Mouse (Mus musculus): ENCODE results near the gene Pdxp. TPM values are rescaled to one million over a fixed set of nuclear protein-coding genes. Genes with fewer than 3 reads are reported as not detected.
A peak's percentile ranks its signal among the peaks of the same experiment; 100 is the strongest.

Gene Pdxp
- polyA plus RNA-seq, 1 experiment, result 124 TPM

DNA sequence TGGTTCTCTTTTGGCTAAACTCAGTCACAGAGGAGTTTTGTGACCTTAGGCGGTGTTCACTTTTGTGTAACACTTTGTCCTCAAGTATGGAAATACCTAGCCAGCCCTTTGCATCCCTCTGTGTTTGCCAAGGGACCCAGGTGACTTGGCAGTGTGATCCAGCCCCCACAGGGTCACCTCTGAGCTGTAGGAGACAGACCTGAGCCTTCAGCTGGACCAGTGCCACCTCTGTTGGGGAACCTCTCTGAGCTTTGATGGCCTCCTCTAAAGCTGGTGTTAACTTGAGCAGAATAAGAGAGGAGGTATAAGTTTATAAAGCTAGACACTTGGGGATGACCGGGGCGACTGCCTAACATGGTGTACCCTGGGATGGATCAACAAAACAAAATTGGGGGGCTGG, 35.2 kb downstream of the Pdxp start:
- no peak for TF ChIP-seq POLR2A (IDR thresholded peaks at IDR 0.05; ENCODE audit: borderline replicate concordance, extremely low read depth, insufficient read depth, insufficient read length, poor library complexity, severe bottlenecking)
- DNase-seq (ENCODE audit: low read depth), result no peak

DNA sequence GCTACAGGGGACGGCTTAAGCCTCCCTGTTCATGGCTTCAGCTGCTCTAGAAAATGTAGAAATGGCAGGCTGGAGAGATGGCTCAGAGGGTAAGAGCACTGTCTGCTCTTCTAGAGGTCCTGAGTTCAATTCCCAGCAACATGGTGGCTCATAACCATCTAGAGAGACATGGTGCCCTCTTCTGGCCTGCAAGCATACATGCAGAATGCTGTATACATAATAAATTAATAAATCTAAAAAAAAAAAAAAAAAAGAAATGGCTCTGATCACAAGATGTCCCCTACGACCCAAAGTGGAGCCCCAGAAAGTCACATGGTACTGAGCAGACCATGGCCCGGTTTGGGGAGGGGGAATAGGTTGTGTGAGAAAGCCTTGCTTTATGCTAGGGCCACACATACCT, 41.9 kb downstream of the Pdxp start:
- TF ChIP-seq CTCF (IDR thresholded peaks at IDR 0.05; ENCODE audit: borderline replicate concordance, extremely low read depth, insufficient read depth, insufficient read length) (no peak), POLR2A (IDR thresholded peaks at IDR 0.05; ENCODE audit: borderline replicate concordance, extremely low read depth, insufficient read depth, insufficient read length, poor library complexity, severe bottlenecking) (no peak)
- DNase-seq (ENCODE audit: low read depth), result no peak

DNA sequence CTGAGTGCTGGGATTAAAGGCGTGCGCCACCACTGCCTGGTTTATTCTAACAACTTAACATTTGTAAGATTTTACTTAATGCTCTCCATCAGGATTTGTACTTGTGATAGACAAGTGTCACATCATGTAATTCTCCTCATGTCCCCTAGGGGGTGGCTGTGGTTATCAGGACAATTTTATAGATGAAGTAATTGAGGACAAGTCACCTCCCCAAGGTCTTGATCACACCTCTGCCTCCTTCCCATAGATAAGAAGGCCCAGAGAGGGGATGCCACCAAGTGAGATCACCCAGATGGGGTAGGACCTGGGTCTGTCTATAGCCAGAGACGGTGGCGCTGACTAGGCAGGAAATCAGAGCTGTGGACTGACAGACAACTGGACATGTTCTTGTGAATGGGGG, 42.6 kb downstream of the Pdxp start:
- DNase-seq (ENCODE audit: low read depth), result no peak
- TF ChIP-seq CTCF (IDR thresholded peaks at IDR 0.05; ENCODE audit: borderline replicate concordance, extremely low read depth, insufficient read depth, insufficient read length) (peak; percentile 17; the same call in 1 of the 2 replicates), POLR2A (IDR thresholded peaks at IDR 0.05; ENCODE audit: borderline replicate concordance, extremely low read depth, insufficient read depth, insufficient read length, poor library complexity, severe bottlenecking) (no peak)

DNA sequence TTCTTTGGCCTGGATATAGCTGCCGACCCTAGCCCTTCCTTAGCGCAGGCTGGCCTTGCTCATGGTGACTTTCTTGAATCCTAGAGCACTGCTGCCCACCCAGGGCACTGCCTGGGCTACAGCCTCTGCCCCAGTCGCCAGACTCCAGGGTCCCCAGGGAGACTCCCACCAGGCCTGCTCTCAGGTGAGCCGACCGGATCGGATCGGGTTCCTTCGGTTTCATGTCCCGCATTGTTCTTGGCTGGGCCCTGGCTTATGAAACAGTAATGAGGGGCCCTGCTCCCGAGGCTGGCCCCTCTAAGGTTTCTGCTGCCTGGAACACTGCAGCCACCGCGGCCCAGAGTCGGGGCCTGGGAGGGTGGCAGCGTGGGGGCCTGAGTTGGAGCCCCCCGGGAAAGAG, 43.3 kb downstream of the Pdxp start:
- TF ChIP-seq CTCF (IDR thresholded peaks at IDR 0.05; ENCODE audit: borderline replicate concordance, extremely low read depth, insufficient read depth, insufficient read length) (no peak), POLR2A (IDR thresholded peaks at IDR 0.05; ENCODE audit: borderline replicate concordance, extremely low read depth, insufficient read depth, insufficient read length, poor library complexity, severe bottlenecking) (no peak)
- DNase-seq (ENCODE audit: low read depth), result no peak

DNA sequence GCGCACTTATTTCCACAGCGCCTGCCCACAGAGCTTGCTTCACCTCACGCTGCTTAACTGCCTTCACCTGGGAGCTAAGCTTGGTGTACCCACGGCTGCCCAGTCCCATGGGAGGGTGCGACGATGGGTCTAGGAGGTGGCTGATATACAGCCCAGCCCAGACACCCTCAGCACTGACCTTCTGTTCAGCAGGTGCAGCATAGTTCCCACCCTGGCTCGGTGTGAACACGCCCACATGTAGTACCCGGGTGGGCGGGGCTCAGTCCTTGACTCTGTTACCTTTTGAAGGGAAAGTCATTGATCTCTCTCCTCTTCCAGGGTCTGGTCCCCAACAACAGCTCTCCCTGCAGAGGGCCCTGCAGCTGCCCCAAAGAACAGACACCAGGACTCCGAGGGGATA, 45.8 kb downstream of the Pdxp start:
- TF ChIP-seq POLR2A (IDR thresholded peaks at IDR 0.05; ENCODE audit: borderline replicate concordance, extremely low read depth, insufficient read depth, insufficient read length, poor library complexity, severe bottlenecking) (no peak), CTCF (IDR thresholded peaks at IDR 0.05; ENCODE audit: borderline replicate concordance, extremely low read depth, insufficient read depth, insufficient read length) (no peak)
- no peak for DNase-seq (ENCODE audit: low read depth)

DNA sequence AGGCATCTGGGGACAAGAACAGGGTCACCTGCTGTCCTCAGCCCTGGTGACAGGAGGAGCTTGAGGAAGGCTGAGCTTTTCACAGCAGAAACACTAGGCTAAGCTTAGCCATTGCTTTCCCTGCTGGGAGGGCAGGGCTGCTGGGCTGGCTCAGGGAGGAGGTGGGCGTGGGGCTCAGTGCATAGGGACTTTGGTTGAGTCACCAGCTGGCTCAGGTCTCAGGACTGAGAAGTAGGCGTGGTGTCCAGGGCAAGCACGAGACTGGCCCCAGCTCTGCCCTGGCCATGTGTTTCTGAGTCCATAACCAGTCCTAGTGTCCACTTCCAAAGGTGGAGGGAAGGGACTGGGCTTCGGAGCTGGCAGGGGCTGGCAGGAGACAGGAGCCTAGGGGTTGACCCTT, 46.4 kb downstream of the Pdxp start:
- DNase-seq (ENCODE audit: low read depth), result no peak
- TF ChIP-seq POLR2A (IDR thresholded peaks at IDR 0.05; ENCODE audit: borderline replicate concordance, extremely low read depth, insufficient read depth, insufficient read length, poor library complexity, severe bottlenecking) (no peak), CTCF (IDR thresholded peaks at IDR 0.05; ENCODE audit: borderline replicate concordance, extremely low read depth, insufficient read depth, insufficient read length) (no peak)

DNA sequence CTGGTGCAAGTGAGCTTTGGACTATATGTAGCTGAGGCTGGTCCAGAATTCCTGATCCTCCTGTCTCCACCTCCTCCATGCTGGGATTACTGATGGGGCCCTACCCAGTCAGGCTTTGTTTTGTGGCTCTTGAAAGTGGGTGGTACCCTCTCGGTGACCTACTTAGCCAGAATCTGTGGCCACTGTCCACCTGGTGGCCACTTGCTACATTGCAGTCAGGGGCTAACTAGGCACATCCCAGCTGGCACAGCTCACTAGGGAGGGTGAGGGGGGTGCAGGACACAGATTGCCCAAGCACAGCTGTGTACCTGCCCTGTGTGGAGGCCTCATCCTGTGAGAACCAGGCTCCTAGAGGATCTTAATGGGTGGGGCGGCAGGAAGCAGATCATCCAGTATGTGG, 49.2 kb downstream of the Pdxp start:
- DNase-seq (ENCODE audit: low read depth), result peak; percentile 61
- TF ChIP-seq CTCF (IDR thresholded peaks at IDR 0.05; ENCODE audit: borderline replicate concordance, extremely low read depth, insufficient read depth, insufficient read length) (peak; percentile 68; the same call in 1 of the 2 replicates), POLR2A (IDR thresholded peaks at IDR 0.05; ENCODE audit: borderline replicate concordance, extremely low read depth, insufficient read depth, insufficient read length, poor library complexity, severe bottlenecking) (no peak)

Other genes starting within 250 kb of the Pdxp start
- 13.2 and 22.5 TPM in 2 replicates for gene Elfn2, start 195.1 kb upstream of the Pdxp start, polyA plus RNA-seq (2012; rRNA removed)
- 37.6 and 72.6 TPM in 2 replicates for gene Mfng, start 140.4 kb upstream of the Pdxp start, polyA plus RNA-seq (2012; rRNA removed)
- 5.1 and 5.5 TPM in 2 replicates for gene Card10, start 110.9 kb upstream of the Pdxp start, polyA plus RNA-seq (2012; rRNA removed)
- gene Cdc42ep1, start 71.3 kb upstream of the Pdxp start, polyA plus RNA-seq (2012; rRNA removed), result 9.3 and 13.5 TPM in 2 replicates
- gene Lgals2, start 58.4 kb upstream of the Pdxp start, polyA plus RNA-seq (2012; rRNA removed), result 0.16 and 0.19 TPM in 2 replicates
- gene Gga1, start 36.7 kb upstream of the Pdxp start, polyA plus RNA-seq (2012; rRNA removed), result 76.1 and 79.1 TPM in 2 replicates
- gene Gm49510, start 14.3 kb upstream of the Pdxp start, polyA plus RNA-seq (2012; rRNA removed), result not detected in 2 replicates
- 13.6 and 14.3 TPM in 2 replicates for gene Sh3bp1, start 14.2 kb upstream of the Pdxp start, polyA plus RNA-seq (2012; rRNA removed)
- gene Lgals1, start 12.8 kb downstream of the Pdxp start, polyA plus RNA-seq (2012; rRNA removed), result 168 and 194 TPM in 2 replicates
- gene Nol12, start 21.0 kb downstream of the Pdxp start, polyA plus RNA-seq (2012; rRNA removed), result 45.7 and 50.1 TPM in 2 replicates
- 51.2 and 74.5 TPM in 2 replicates for gene Triobp, start 33.8 kb downstream of the Pdxp start, polyA plus RNA-seq (2012; rRNA removed)
- 198 and 310 TPM in 2 replicates for gene H1f0, start 114.5 kb downstream of the Pdxp start, polyA plus RNA-seq (2012; rRNA removed)
- 0.13 and 0.19 TPM in 2 replicates for gene Galr3, start 128.0 kb downstream of the Pdxp start, polyA plus RNA-seq (2012; rRNA removed)
- gene Ankrd54, start 149.0 kb downstream of the Pdxp start, polyA plus RNA-seq (2012; rRNA removed), result 60.9 and 85.5 TPM in 2 replicates
- gene Eif3l, start 161.3 kb downstream of the Pdxp start, polyA plus RNA-seq (2012; rRNA removed), result 180 and 189 TPM in 2 replicates
- 22.8 and 35.7 TPM in 2 replicates for gene Micall1, start 195.0 kb downstream of the Pdxp start, polyA plus RNA-seq (2012; rRNA removed)
- gene Polr2f, start 227.1 kb downstream of the Pdxp start, polyA plus RNA-seq (2012; rRNA removed), result 143 and 166 TPM in 2 replicates
- 14.4 and 15.9 TPM in 2 replicates for gene 1700088E04Rik, start 227.3 kb downstream of the Pdxp start, polyA plus RNA-seq (2012; rRNA removed)